Mouse (Mus musculus) neural tube, embryonic 14.5 days (tissue): Measurements from ENCODE around the gene Ppil1. TPM values are rescaled to one million over a fixed set of nuclear protein-coding genes. Genes with fewer than 3 reads are reported as not detected.
"Not testable (repeated sequence)": the region's sequence is repeated elsewhere in the genome, so short reads cannot be mapped to it uniquely, and the experiment has no call there.

Source experiments
- ATAC-seq: fragments of 200-750 bp; cut with Nextera tagmentation; 2 replicates; pipeline ENCODE4 v1.8.0; 2017; ENCODE audit warnings: low read depth, mild to moderate bottlenecking, moderate TSS enrichment, moderate library complexity
- H3K27ac ChIP-seq: fragments of 300-500 bp; sonication (generic); 2 replicates; pipeline ENCODE4 v1.5.1; 2014; ENCODE audit warnings: low read depth, mild to moderate bottlenecking, control low read depth, low read length, moderate library complexity, mixed read lengths
- H3K27me3 ChIP-seq: fragments of 300-500 bp; sonication (generic); 2 replicates; pipeline ENCODE4 v1.6.1; 2014; ENCODE audit warnings: low read length; ENCODE audit not compliant: control insufficient read depth, insufficient read depth
- H3K36me3 ChIP-seq: fragments of 300-500 bp; sonication (generic); 2 replicates; pipeline ENCODE4 v1.6.1; 2014; ENCODE audit warnings: low read length, mixed read lengths; ENCODE audit not compliant: control insufficient read depth, insufficient read depth
- H3K4me1 ChIP-seq: fragments of 300-500 bp; sonication (generic); 2 replicates; pipeline ENCODE4 v1.6.1; 2014; ENCODE audit warnings: low read length; ENCODE audit not compliant: control insufficient read depth, insufficient read depth
- H3K4me2 ChIP-seq: fragments of 300-500 bp; sonication (generic); 2 replicates; pipeline ENCODE4 v1.6.1; 2014; ENCODE audit warnings: mild to moderate bottlenecking, low read depth, low read length, control low read depth
- H3K4me3 ChIP-seq: fragments of 300-500 bp; sonication (generic); 2 replicates; pipeline ENCODE4 v1.5.1; 2014; ENCODE audit warnings: low read depth, low read length, control low read depth, mixed read lengths
- H3K9ac ChIP-seq: fragments of 300-500 bp; sonication (generic); replicated peaks from 2 replicates; pipeline ENCODE4 v1.6.1; 2014; ENCODE audit warnings: low read depth, mild to moderate bottlenecking, control low read depth, low read length, mixed read lengths
- H3K9me3 ChIP-seq: fragments of 300-500 bp; sonication (generic); 2 replicates; pipeline ENCODE4 v1.6.1; 2016; ENCODE audit warnings: low read length; ENCODE audit not compliant: control insufficient read depth
- WGBS: fragments of 180-500 bp; shearing (Covaris S2); extraction: QIAGEN DNeasy Blood & Tissue Kit; methylation state at CpG from one replicate; pipeline ENCODE4 v1.1.7; 2014; 5-methylcytosine and 5-hydroxymethylcytosine counted together
- polyA plus RNA-seq: library from polyadenylated mRNA; unstranded; fragments of >200 nt; fragmentation: Nextera tagmentation; extraction: Ambion mirVana; gene quantifications from 2 replicates; pipeline ENCODE4 v1.2.1, GENCODE M21; 2014

Gene Ppil1
- polyA plus RNA-seq, 1 experiment from 2014 or later: 96.4 TPM

- H3K36me3 ChIP-seq: no peaks in the 10 kb centered on the region
- peaks cover 16% of the 10 kb centered on the region for H3K4me1 ChIP-seq
- no peak for ATAC-seq
- H3K9me3 ChIP-seq: no peaks in the 10 kb centered on the region
- H3K4me3 ChIP-seq: peak overlapping the region; percentile 91
- H3K27me3 ChIP-seq: no peaks in the 10 kb centered on the region
- peak overlapping the region; percentile 88; the same call in 1 of the 2 replicates for H3K27ac ChIP-seq
- 22% methylated on average over 10 of the region's 10 CpGs for WGBS
- H3K9ac ChIP-seq: peak overlapping the region; percentile 91
- H3K4me2 ChIP-seq: peak overlapping the region; percentile 55
Observed at GRCm38 (mm10) chr17:29269349-29269706, 5.3 kb upstream of the Ppil1 start.

GRCm38 (mm10) chr17:29268682-29269348, 4.8 kb upstream of the Ppil1 start, which contains the start of gene BC004004:
Gene BC004004, plus strand, starts transcription at chr17:29268788.
- no peaks in the 10 kb centered on the region for H3K27me3 ChIP-seq
- peak; percentile 93 for ATAC-seq
- no peaks in the 10 kb centered on the region for H3K9me3 ChIP-seq
- H3K4me2 ChIP-seq: peak within 1 kb of the TSS; percentile 55
- H3K9ac ChIP-seq: peak within 1 kb of the TSS; percentile 91
- H3K27ac ChIP-seq: peak within 1 kb of the TSS; percentile 88
- WGBS: under 1% methylated on average over 45 of the region's 63 CpGs
- peaks cover 16% of the 10 kb centered on the region for H3K4me1 ChIP-seq
- H3K4me3 ChIP-seq: peak within 1 kb of the TSS; percentile 91
- H3K36me3 ChIP-seq: no peaks in the 10 kb centered on the region

- Histone ChIP-seq H3K4me3 (peak overlapping the region; percentile 91), H3K27ac (peak overlapping the region; percentile 63), H3K4me2 (peak overlapping the region; percentile 49), H3K4me1 (peaks cover 17% of the 10 kb centered on the region), H3K36me3 (no peaks in the 10 kb centered on the region), H3K27me3 (no peaks in the 10 kb centered on the region), H3K9me3 (no peaks in the 10 kb centered on the region), H3K9ac (peak overlapping the region; percentile 35)
- 61% methylated on average over 6 of the region's 6 CpGs for WGBS
- ATAC-seq: 0 out of 2 replicates have a peak, but pooled peaks have one; percentile 17
Observed at GRCm38 (mm10) chr17:29267931-29268681, 4.1 kb upstream of the Ppil1 start.

DNA sequence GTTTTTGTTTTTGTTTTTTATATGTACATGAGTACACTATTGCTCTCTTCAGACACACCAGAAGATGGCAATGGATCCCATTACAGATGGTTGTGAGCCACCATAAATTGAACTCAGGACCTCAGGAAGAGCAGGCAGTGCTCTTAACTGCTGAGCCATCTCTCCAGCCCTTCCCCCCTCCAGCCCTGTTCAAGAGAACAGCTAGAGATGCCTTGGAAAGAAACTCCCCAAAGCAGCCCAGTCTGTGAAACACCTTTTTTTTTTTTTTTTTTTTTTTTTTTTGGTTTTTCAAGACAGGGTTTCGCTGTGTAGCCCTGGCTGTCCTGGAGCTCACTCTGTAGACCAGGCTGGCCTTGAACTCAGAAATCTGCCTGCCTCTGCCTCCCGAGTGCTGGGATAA, 3.1 kb upstream of the Ppil1 start:
- not testable (repeated sequence) for H3K27ac ChIP-seq, H3K9me3 ChIP-seq, H3K4me2 ChIP-seq, ATAC-seq, H3K36me3 ChIP-seq, H3K4me3 ChIP-seq, H3K27me3 ChIP-seq, H3K9ac ChIP-seq
- H3K4me1 ChIP-seq: peaks cover 25% of the 10 kb centered on the region
- WGBS: 92% methylated on average over 2 of the region's 2 CpGs

- no peak overlapping the region for H3K9ac ChIP-seq
- peak overlapping the region; percentile 69; the same call in 1 of the 2 replicates for H3K4me2 ChIP-seq
- WGBS: 90% methylated on average over 5 of the region's 5 CpGs
- H3K4me3 ChIP-seq: no peak overlapping the region
- H3K36me3 ChIP-seq: no peaks in the 10 kb centered on the region
- no peak for ATAC-seq
- H3K4me1 ChIP-seq: peaks cover 23% of the 10 kb centered on the region
- H3K27me3 ChIP-seq: no peaks in the 10 kb centered on the region
- 0 out of 2 replicates have a peak overlapping the region, but pooled peaks have one; percentile 94 for H3K27ac ChIP-seq
- no peaks in the 10 kb centered on the region for H3K9me3 ChIP-seq
Observed at GRCm38 (mm10) chr17:29264760-29265159, 774 bp upstream of the Ppil1 start.

GRCm38 (mm10) chr17:29263417-29263816, 569 bp downstream of the Ppil1 start:
- Histone ChIP-seq H3K4me3 (peak overlapping the region; percentile 80), H3K9me3 (no peaks in the 10 kb centered on the region), H3K4me2 (peak overlapping the region; percentile 69), H3K27ac (peak overlapping the region; percentile 94), H3K36me3 (no peaks in the 10 kb centered on the region), H3K9ac (peak overlapping the region; percentile 67), H3K4me1 (peaks cover 18% of the 10 kb centered on the region), H3K27me3 (no peaks in the 10 kb centered on the region)
- WGBS: under 1% methylated on average over 14 of the region's 14 CpGs
- peak; percentile 10; the same call in 1 of the 2 replicates for ATAC-seq

- H3K9ac ChIP-seq: no peak overlapping the region; the same call in 1 of the 2 replicates
Observed at GRCm38 (mm10) chr17:29262259-29262649, 1.7 kb downstream of the Ppil1 start.

DNA sequence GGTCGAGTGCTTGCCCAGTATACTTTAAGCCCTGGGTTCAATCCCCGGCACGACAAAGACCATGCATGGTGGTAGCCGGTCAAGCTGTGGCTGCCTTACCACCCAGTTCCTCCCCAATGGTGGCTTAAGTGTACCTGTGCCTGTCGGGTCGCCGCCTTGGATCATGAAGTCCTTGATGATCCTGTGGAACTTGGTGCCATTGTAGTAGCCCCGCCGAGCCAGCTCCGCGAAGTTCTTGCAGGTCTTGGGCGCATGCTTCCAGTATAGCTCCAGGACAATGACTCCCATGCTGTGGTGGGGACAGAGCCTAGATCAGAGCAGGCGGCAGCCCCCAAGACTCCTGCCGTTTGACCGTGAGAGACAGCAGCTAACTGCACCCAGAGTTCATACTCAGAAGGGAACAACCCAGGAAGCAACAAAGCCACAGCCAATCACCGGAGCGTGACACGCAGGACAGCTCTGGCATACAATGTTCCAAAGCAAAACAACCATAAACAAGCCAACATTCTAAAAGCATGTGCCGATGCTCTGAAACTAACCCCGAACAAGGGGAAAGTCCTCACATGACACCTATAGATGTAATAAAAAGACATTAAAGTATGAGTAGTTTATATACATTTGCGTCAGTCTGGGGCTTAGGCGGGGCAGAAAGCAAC, 2.3 kb downstream of the Ppil1 start:
- Histone ChIP-seq H3K4me1 (peaks cover 18% of the 10 kb centered on the region), H3K27me3 (no peaks in the 10 kb centered on the region)

More at GRCm38 (mm10) chr17:29262259-29262649, 1.7 kb downstream of the Ppil1 start:
- ATAC-seq: no peak
- H3K9me3 ChIP-seq: no peaks in the 10 kb centered on the region
- H3K4me1 ChIP-seq: peaks cover 18% of the 10 kb centered on the region
- H3K4me3 ChIP-seq: no peak overlapping the region
- peaks cover 5% of the 10 kb centered on the region; the same call in 1 of the 2 replicates for H3K36me3 ChIP-seq
- H3K27me3 ChIP-seq: no peaks in the 10 kb centered on the region
- WGBS: 47% methylated on average over 2 of the region's 2 CpGs
- no peak overlapping the region for H3K27ac ChIP-seq
- no peak overlapping the region for H3K4me2 ChIP-seq

More for the DNA sequence above, 2.3 kb downstream of the Ppil1 start:
- Histone ChIP-seq H3K4me3 (no peak overlapping the region), H3K4me2 (no peak overlapping the region), H3K9ac (no peak overlapping the region), H3K9me3 (no peaks in the 10 kb centered on the region), H3K27ac (no peak overlapping the region), H3K36me3 (peaks cover 6% of the 10 kb centered on the region; the same call in 1 of the 2 replicates)
- 91% methylated on average over 22 of the region's 22 CpGs for WGBS
- ATAC-seq: no peak
